8 mouse cellular contexts compared by ENCODE assay signal in genomic region chr1:131278606-131279455, GRCm38 (mm10). TPM values are rescaled to one million over a fixed set of nuclear protein-coding genes. Genes with fewer than 3 reads are reported as not detected.
DNase-seq lines count a peak whose midpoint lies in the region; ATAC-seq and TF ChIP-seq lines count a peak whose summit lies in the region.

No protein-coding gene starts in this region.

- no peaks in the 10 kb centered on the region for H3K9me3 ChIP-seq in CH12.LX (replicated peaks; ENCODE audit: low read length)
- no peaks in the 10 kb centered on the region for H3K9me3 ChIP-seq in heart, postnatal 0 days (replicated peaks; ENCODE audit: control insufficient read depth, low read length)

- H3K4me3 ChIP-seq in CH12.LX (replicated peaks in 1 of 3; ENCODE audit: low read depth in 2 of 3, low read length in 2 of 3, poor library complexity in 1 of 3): peak overlapping the region; percentile 62 to 83 (median 81)
- H3K4me3 ChIP-seq in heart, postnatal 0 days (ENCODE audit: low read depth, low read length): peak overlapping the region; percentile 33

- peaks cover 28 to 69% of the 10 kb centered on the region in 2 experiments for H3K4me1 ChIP-seq in CH12.LX (ENCODE audit: control insufficient read depth in 1 of 2, insufficient read depth in 2 of 2)
- H3K4me1 ChIP-seq in heart, postnatal 0 days (ENCODE audit: control insufficient read depth, insufficient read depth): no peaks in the 10 kb centered on the region

- peak overlapping the region; percentile 61 for H3K27ac ChIP-seq in CH12.LX (ENCODE audit: insufficient read depth, low read depth)
- H3K27ac ChIP-seq in heart, postnatal 0 days (ENCODE audit: low read depth): no peak overlapping the region

- no peak for ATAC-seq in heart, postnatal 0 days (ENCODE audit: insufficient read depth, low read depth)
- ATAC-seq in megakaryocyte-erythroid progenitor cell, adult 5-6 weeks (replicated peaks; ENCODE audit: low FRiP score, low TSS enrichment, poor library complexity, severe bottlenecking): peak; percentile 48

- no peaks in the 10 kb centered on the region for H3K27me3 ChIP-seq in CH12.LX (replicated peaks)
- no peaks in the 10 kb centered on the region for H3K27me3 ChIP-seq in heart, postnatal 0 days (ENCODE audit: control insufficient read depth, insufficient read depth, low read length)

- H3K79me2 ChIP-seq in CH12.LX (replicated peaks; ENCODE audit: control insufficient read depth, extremely low read depth, insufficient read depth, poor library complexity, severe bottlenecking): peaks cover 18% of the 10 kb centered on the region

- WGBS in heart, postnatal 0 days: 33% methylated on average over 8 of the region's 8 CpGs

- H3K4me2 ChIP-seq in CH12.LX (ENCODE audit: insufficient read depth, low read depth, poor library complexity, severe bottlenecking): peak overlapping the region; percentile 92
- peak overlapping the region; percentile 51 for H3K4me2 ChIP-seq in heart, postnatal 0 days (ENCODE audit: low read depth, low read length)

- no peak; the same call in 1 of the 2 replicates for TF ChIP-seq EP300 in CH12.LX (IDR thresholded peaks at IDR 0.05; ENCODE audit: low read length)
- no peak for TF ChIP-seq EP300 in heart, postnatal 0 days (IDR thresholded peaks at IDR 0.05; ENCODE audit: low read depth)

- peak; percentile 26 for DNase-seq in kidney, adult 18-20 months
- no peak for DNase-seq in kidney, adult 9 months
- DNase-seq in CH12.LX (ENCODE audit: extremely low read depth) (no peak), adipocyte (ENCODE audit: low spot score) (no peak)
- DNase-seq in heart, postnatal 0 days (ENCODE audit: low spot score): no peak
- no peak for DNase-seq in right cerebral cortex, postnatal 14 days
- no peak for DNase-seq in left cerebral cortex, adult 9 months (ENCODE audit: low spot score in 2 of 2)

- H3K36me3 ChIP-seq in CH12.LX (replicated peaks in 1 of 2; ENCODE audit: control insufficient read depth in 1 of 2, insufficient read depth in 1 of 2, low read length in 1 of 2): peaks cover 13 to 35% of the 10 kb centered on the region in 2 experiments
- H3K36me3 ChIP-seq in heart, postnatal 0 days (replicated peaks; ENCODE audit: control insufficient read depth, insufficient read depth, low read length): no peaks in the 10 kb centered on the region

- dilution Hi-C loops in CH12.LX (cut with MboI; ENCODE audit: extremely low pct_ligation_motif_present, extremely low pct_unique_long_range_greater_than_20kb, low sequenced_read_pairs): no loop called here

- no peak for TF ChIP-seq CTCF in CH12.LX (conservative IDR thresholded peaks at IDR 0.05 in 1 of 2, IDR thresholded peaks at IDR 0.05 in 1 of 2; ENCODE audit: low read depth in 2 of 2, low read length in 2 of 2)
- no peak for TF ChIP-seq CTCF in heart, postnatal 0 days (IDR thresholded peaks at IDR 0.05; ENCODE audit: low read depth)

- peak overlapping the region; percentile 88 for H3K9ac ChIP-seq in CH12.LX (ENCODE audit: insufficient read depth, low read depth)
- H3K9ac ChIP-seq in heart, postnatal 0 days (replicated peaks; ENCODE audit: low read depth, low read length): peak overlapping the region; percentile 6; the same call in 1 of the 2 replicates

- TF ChIP-seq RAD21 in CH12.LX (IDR thresholded peaks at IDR 0.05; ENCODE audit: low read depth, low read length): no peak

- no peak; the same call in 1 of the 2 replicates for TF ChIP-seq POLR2A in CH12.LX (IDR thresholded peaks at IDR 0.05; ENCODE audit: low read depth, low read length)

- in situ Hi-C loops in CH12.LX (cut with MboI; ENCODE audit: low pct_ligation_motif_present, low pct_unique_long_range_greater_than_20kb, low sequenced_read_pairs): no loop called here

TF ChIP-seq in CH12.LX, 34 proteins besides CTCF, POLR2A, EP300 and RAD21:
- TF ChIP-seq NRF1 (IDR thresholded peaks at IDR 0.05; ENCODE audit: low read depth, low read length): no peak
- TF ChIP-seq MAFK (IDR thresholded peaks at IDR 0.05; ENCODE audit: insufficient replicate concordance, low read length): no peak
- TF ChIP-seq TCF12 (IDR thresholded peaks at IDR 0.05; ENCODE audit: low read depth, low read length): 0 out of 2 replicates have a peak, but pooled peaks have one; percentile 3
- no peak for TF ChIP-seq MYC (IDR thresholded peaks at IDR 0.05; ENCODE audit: low read depth, low read length)
- no peak for TF ChIP-seq KAT2A (IDR thresholded peaks at IDR 0.05; ENCODE audit: insufficient replicate concordance, low read length)
- TF ChIP-seq ETS1 (conservative IDR thresholded peaks at IDR 0.05; ENCODE audit: low read depth, low read length): no peak
- no peak for TF ChIP-seq MEF2A (IDR thresholded peaks at IDR 0.05; ENCODE audit: borderline replicate concordance, low read depth, low read length)
- no peak for TF ChIP-seq CHD1 (IDR thresholded peaks at IDR 0.05; ENCODE audit: low read depth, low read length)
- no peak for TF ChIP-seq UBTF (IDR thresholded peaks at IDR 0.05; ENCODE audit: low read depth, low read length)
- TF ChIP-seq TBP (conservative IDR thresholded peaks at IDR 0.05; ENCODE audit: low read depth, low read length): 0 out of 2 replicates have a peak, but pooled peaks have one; percentile 7

RNA-seq across cellular contexts. Expression of gene Ikbke, which starts 0.6 kb away (rescaled TPM):
- total RNA-seq in CH12.LX (2012; rRNA removed): 31.6 and 43.8 TPM in 2 replicates
- 11.6 and 14.0 TPM in 2 replicates for total RNA-seq in CH12.LX (2014; rRNA removed)
- polyA plus RNA-seq in CH12.LX (2012; ENCODE audit: insufficient read length, low read depth): 29.5 and 33.1 TPM in 2 replicates
- total RNA-seq in heart, postnatal 0 days (2014; rRNA removed; ENCODE audit: low replicate concordance): 2.6 and 6.2 TPM in 2 replicates
- 1.3 and 1.5 TPM in 2 replicates for polyA plus RNA-seq in heart, postnatal 0 days (2015; fragmentation: Nextera tagmentation; extraction: Ambion mirVana)
- total RNA-seq in megakaryocyte-erythroid progenitor cell, adult 5-6 weeks (2014; fragmentation: Nextera tagmentation): 11.1 and 11.2 TPM in 2 replicates
- 1.9 and 4.3 TPM in 2 replicates for total RNA-seq in megakaryocyte-erythroid progenitor cell, adult 5-6 weeks (2017)

RNA-seq across cellular contexts. Expression of gene Rassf5, which starts 33.8 kb away (rescaled TPM):
- 11.2 and 11.5 TPM in 2 replicates for total RNA-seq in CH12.LX (2012; rRNA removed)
- 16.3 and 18.4 TPM in 2 replicates for total RNA-seq in CH12.LX (2014; rRNA removed)
- polyA plus RNA-seq in CH12.LX (2012; ENCODE audit: insufficient read length, low read depth): 29.7 and 32.1 TPM in 2 replicates
- total RNA-seq in heart, postnatal 0 days (2014; rRNA removed; ENCODE audit: low replicate concordance): 3.3 and 23.4 TPM in 2 replicates
- polyA plus RNA-seq in heart, postnatal 0 days (2015; fragmentation: Nextera tagmentation; extraction: Ambion mirVana): 2.9 and 3.3 TPM in 2 replicates
- 19.8 and 20.0 TPM in 2 replicates for total RNA-seq in megakaryocyte-erythroid progenitor cell, adult 5-6 weeks (2014; fragmentation: Nextera tagmentation)
- 26.0 and 28.0 TPM in 2 replicates for total RNA-seq in megakaryocyte-erythroid progenitor cell, adult 5-6 weeks (2017)
